Mouse (Mus musculus): ENCODE results near the gene Cuedc2.

Gene Cuedc2

GRCm38 (mm10) chr19:46322144-46322995 is 16.1 kb downstream of the Cuedc2 start:
- in situ Hi-C loops (cut with MboI; ENCODE audit: low sequenced_read_pairs), result no loop called here

GRCm38 (mm10) chr19:46321101-46321943 is 17.2 kb downstream of the Cuedc2 start:
- in situ Hi-C loops (cut with MboI; ENCODE audit: low sequenced_read_pairs), result no loop called here

GRCm38 (mm10) chr19:46320076-46320785 is 18.3 kb downstream of the Cuedc2 start:
- in situ Hi-C loops (cut with MboI; ENCODE audit: low sequenced_read_pairs), result no loop called here

- in situ Hi-C loops (cut with MboI; ENCODE audit: low sequenced_read_pairs), result no loop called here
Observed at GRCm38 (mm10) chr19:46318586-46319378, 19.7 kb downstream of the Cuedc2 start.

- in situ Hi-C loops (cut with MboI; ENCODE audit: low sequenced_read_pairs), result no loop called here
Observed at GRCm38 (mm10) chr19:46318031-46318471, 20.5 kb downstream of the Cuedc2 start.

- in situ Hi-C loops (cut with MboI; ENCODE audit: low sequenced_read_pairs), result no loop called here
Observed at GRCm38 (mm10) chr19:46317546-46317885, 21.0 kb downstream of the Cuedc2 start.

- in situ Hi-C loops (cut with MboI; ENCODE audit: low sequenced_read_pairs), result no loop called here
Observed at GRCm38 (mm10) chr19:46316846-46317545, 21.5 kb downstream of the Cuedc2 start.

GRCm38 (mm10) chr19:46315752-46316610 is 22.5 kb downstream of the Cuedc2 start:
- in situ Hi-C loops (cut with MboI; ENCODE audit: low sequenced_read_pairs), result no loop called here

GRCm38 (mm10) chr19:46314872-46315742 is 23.4 kb downstream of the Cuedc2 start:
- in situ Hi-C loops (cut with MboI; ENCODE audit: low sequenced_read_pairs), result no loop called here

- in situ Hi-C loops (cut with MboI; ENCODE audit: low sequenced_read_pairs), result no loop called here
Observed at GRCm38 (mm10) chr19:46314151-46314601, 24.3 kb downstream of the Cuedc2 start.

- in situ Hi-C loops (cut with MboI; ENCODE audit: low sequenced_read_pairs), result no loop called here
Observed at GRCm38 (mm10) chr19:46313591-46313990, 24.9 kb downstream of the Cuedc2 start.

GRCm38 (mm10) chr19:46313116-46313515 is 25.4 kb downstream of the Cuedc2 start:
- in situ Hi-C loops (cut with MboI; ENCODE audit: low sequenced_read_pairs), result no loop called here

- in situ Hi-C loops (cut with MboI; ENCODE audit: low sequenced_read_pairs), result no loop called here
Observed at GRCm38 (mm10) chr19:46312566-46312965, 25.9 kb downstream of the Cuedc2 start.

GRCm38 (mm10) chr19:46311341-46311740 is 27.2 kb downstream of the Cuedc2 start:
- in situ Hi-C loops (cut with MboI; ENCODE audit: low sequenced_read_pairs), result no loop called here

- in situ Hi-C loops (cut with MboI; ENCODE audit: low sequenced_read_pairs), result no loop called here
Observed at GRCm38 (mm10) chr19:46310312-46310865, 28.1 kb downstream of the Cuedc2 start.

- in situ Hi-C loops (cut with MboI; ENCODE audit: low sequenced_read_pairs), result no loop called here
Observed at GRCm38 (mm10) chr19:46309651-46310305, 28.7 kb downstream of the Cuedc2 start.
